Mouse (Mus musculus) urinary bladder, postnatal 25 days (tissue): ENCODE measurements at regions not wholly inside any gene's neighbourhood (a gene's known extent, or its start where the extent isn't known, plus 50 kb on each side); places are given as distances from the start of the nearest gene placed in this dataset.

Experiments
- DNase-seq: peaks from one replicate; pipeline ENCODE4 v3.0.0; 2022; ENCODE audit warnings: low spot score

DNA sequence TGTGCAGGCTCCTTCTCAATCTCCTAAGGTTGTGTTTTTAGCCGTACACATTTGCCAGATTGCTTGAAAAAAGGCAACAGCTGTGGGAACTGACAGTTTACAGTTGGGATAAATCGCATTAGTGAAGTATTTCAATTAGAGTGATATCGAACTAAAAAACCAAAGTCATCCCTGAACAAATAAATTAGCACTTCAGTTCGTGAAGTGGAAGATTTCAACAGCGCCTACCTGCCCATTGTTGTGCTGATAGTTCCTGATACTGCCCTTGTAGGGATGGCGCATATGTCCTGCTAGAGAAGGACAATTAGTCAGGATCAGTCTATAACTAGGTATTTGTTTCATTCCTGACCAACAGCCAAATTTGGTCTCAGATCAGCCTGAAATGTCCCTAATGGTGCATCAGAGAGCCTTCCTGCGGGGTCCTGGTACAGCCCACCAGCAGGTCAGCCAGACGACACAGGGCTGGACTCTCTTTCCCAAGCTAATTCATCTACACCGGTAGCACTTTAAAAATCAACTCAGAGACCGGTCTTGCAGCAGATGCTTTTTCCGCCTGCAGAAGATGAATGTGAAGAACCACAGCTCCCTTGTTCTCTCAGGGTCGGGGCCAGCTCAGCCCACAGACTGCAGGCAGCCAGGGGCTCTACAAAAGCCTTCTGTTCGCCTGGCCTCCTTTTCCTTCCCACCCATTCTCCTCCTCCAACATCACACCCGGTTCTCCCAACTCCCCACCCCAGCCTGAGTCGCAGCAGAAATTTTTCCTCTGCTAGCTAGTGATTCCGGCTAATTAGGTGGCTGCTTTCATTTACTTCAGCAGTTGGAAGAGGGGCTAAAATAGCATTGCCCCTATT, 146.1 kb downstream of the Psat1 start:
- no peak for DNase-seq

DNA sequence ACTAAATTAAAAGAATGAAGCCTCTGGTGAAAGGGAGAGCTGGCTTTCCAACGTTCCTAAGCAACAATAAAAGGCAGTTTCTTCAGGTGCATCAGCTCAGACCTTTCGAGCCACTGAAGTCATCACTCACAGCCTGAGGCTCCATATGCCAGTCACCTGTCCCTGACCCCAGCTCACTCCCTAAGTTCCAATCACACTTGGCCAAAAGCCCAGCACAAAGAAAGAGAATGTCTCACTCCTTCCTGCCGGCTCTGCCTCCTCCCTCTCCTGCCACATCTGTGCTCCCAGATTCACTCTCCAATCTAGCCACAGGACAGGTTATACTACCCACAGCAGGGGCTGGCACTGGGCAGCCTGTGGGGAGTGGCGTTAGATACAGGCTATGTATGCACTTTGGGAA, 150.7 kb downstream of the Psat1 start:
- no peak for DNase-seq

DNA sequence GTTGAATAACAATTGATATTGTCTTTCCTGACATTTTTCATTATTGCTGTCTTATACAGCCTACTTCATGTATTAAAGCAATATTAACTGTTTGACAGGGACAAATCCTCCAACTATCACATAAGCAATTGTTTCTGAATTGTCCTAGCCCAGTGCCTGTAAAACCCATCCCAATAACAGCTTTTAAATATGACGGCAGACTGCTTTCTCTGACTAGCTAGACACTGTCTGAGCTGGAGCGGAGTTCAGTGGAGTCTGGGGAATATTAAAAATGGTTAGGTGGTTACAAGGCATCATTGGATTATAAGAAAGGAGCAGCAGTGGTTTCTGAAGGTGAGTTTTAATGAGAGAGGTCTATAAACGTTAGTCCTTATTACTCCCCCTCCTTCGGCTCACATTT, 155.2 kb downstream of the Psat1 start:
- no peak for DNase-seq

DNA sequence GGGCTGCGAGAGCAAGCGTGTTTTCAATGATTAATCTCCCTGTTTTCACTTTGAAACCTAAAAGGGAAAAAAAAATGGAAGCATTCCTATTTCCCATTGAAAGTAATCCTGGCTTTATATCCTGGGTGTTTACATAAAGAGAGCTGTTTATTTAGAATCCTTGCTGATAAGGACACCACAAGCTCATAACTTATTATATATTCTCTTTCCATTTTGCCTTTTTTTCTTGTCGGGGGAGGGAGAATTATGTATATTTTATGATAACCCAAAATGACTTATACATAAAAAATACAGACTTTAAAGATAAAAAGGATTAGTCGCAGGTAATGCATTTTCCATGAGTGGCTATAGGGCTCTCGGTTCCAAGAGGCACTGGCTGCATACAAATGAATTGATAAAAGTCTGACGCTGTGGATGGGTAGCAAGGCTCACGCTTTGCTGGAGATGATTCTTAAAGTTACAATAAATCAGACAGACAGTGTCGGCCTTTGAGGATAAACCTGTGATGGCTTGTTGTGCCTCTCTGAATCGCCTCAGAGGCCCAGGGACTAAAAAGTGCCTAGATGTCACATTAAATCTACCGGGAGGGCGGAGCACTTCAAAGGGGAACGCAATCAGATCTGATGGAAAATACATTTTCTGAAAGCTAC, 155.7 kb downstream of the Psat1 start:
- DNase-seq, result no peak

DNA sequence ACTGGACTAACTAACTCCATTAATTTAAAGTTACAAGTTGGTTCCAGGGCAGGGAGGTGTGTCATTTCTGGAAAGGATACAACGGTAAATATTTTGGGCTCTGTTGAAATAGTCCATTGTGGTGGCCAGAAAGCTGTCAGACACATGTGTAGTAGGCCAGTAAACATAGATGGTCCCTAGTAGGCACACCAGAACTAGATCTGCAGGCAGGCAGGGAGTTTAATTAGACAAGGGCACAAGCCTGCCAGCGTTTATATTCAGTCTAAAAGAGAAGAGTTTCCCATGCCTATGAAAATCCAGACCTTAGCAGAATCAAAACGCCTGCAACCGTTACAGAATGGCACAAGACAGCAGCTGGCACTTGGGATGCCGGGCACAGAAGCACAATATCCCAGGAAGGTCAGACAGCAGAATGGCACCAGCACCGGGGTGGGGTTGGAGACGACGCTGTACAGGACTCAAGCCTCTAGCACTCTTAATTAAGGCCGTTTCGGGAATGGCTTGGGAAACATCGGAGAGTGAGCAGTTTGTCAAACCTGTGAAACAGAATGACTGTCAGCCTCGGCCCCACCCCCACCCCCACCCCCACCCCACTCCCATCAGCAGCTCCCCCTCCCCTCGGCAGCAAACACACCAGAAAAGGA, 156.4 kb downstream of the Psat1 start:
- no peak for DNase-seq

DNA sequence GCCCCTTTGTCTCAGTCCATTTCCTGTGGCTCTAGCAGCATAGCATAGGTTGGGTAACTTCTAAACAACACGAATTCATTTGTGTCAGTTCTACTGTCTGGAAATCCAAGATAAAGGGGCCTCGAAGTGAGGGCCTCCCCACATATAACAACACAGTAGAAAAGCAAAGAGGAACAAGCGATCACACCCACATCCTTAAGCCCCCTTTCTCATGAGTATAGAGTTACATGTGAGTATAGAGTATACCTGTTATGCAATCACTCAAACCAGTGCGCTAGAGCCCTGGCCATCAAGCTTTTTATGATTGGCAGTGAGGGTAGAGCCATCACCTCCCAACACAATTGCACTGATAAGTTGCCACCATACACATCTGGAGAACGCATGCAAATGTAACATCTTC, 157.4 kb downstream of the Psat1 start:
- no peak for DNase-seq

DNA sequence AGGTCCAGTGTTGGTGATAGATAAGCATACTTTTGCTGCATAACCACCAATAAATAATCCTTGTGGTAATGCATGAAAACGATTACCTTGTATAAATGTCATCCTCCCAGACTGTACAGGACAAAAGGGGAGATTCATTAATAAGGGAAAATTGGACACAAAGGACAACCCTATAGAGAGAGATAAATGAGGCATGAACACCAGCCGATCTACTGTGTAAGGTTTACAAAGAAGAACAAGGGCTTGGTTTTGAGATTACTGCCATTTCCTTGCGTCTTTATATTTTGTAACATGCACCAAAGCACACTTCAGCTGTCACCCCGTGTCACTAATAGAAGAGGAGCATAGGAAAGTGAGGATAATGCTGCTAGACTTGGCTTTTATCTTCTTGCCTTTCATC, 162.5 kb downstream of the Psat1 start:
- no peak for DNase-seq

DNA sequence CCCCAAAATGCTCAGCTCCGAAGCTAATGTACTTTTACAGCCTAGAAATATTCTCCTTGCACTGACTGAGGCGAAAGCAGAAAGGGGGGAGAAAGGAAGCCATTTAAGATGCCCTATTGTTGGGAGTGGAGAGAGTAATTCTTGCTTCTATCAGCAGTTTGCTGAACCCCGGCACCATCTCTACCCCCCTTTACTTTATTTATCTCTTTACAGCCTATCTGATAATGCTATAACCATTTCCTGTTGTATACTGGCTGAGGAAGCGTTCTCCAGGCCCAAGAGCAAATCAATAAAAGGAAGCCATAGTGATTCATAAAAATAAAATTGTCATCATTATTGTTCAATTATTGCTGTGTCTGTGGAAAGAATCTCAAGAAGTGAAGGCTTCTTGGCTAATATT, 177.5 kb downstream of the Psat1 start:
- no peak for DNase-seq

DNA sequence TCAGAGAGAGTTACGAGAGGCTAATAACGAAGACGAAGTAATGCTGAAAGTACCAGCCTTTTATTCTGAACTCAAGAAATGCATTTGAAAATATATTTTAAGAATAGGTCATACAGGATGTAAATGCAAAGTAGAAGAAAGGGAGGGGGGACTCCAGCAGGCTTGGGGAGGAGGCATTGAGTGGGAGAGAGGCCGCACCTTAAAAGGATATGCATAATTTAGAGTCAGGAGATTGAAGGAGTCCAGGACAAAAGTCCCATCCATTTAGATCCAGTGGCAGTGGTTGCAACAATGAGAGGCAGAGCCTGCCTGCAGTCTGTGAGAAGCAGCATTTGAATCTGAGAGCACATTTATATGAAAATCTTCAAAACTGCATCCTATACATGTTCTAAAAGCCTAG, 186.1 kb downstream of the Psat1 start:
- no peak for DNase-seq

DNA sequence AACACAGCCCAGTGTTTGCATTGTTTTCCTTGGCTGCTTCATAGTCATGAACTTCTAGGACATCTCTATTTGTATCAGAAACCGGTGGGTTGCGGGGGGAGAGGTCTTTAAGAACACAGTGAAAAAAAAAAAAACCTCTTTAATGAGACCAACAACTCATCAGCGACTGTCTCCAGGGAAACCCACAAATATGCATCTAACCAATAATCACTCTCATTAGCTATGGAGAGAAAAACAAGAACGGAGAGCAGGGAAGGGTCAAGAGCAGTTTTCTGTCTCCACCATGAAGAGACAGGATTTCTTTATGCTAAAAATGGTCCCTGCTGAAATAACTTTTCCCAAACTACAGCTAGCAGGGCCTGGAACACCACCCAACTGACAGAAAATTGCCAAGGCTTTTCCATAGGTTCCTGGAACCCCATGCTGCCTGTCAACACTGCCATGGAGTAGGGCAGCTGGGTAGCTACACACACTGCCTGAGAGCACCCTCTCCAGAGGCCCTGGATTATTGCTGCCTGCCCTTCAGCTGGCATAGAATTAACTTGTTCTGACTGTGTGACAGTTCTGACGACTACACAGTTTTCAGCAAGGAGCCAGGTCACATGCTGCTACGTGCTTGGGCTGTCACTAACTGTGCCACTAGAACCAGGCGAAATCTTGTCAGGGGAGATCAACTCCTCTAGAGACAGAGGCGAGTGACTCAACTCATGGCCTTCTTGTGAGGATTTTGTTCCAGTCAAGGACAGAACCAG, 201.9 kb downstream of the Psat1 start:
- DNase-seq, result no peak

DNA sequence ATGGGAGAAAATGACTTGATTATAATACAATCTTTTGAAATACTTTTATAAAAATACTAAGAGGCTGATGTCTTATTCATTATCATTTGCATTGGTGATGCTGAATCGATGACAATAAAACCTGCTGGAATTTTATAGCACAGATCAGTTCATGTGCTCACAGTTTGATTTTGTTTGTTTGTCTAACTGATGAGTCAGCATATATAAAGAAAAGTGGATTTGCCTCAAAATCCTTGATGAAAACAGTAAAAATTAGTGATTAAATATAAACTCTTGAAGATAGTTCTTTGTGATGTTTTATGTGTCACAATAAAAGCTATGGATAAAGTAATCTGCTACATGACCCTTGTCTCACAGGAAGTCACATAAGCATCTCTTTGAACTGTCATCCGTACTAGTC, 210.9 kb downstream of the Psat1 start:
- no peak for DNase-seq

DNA sequence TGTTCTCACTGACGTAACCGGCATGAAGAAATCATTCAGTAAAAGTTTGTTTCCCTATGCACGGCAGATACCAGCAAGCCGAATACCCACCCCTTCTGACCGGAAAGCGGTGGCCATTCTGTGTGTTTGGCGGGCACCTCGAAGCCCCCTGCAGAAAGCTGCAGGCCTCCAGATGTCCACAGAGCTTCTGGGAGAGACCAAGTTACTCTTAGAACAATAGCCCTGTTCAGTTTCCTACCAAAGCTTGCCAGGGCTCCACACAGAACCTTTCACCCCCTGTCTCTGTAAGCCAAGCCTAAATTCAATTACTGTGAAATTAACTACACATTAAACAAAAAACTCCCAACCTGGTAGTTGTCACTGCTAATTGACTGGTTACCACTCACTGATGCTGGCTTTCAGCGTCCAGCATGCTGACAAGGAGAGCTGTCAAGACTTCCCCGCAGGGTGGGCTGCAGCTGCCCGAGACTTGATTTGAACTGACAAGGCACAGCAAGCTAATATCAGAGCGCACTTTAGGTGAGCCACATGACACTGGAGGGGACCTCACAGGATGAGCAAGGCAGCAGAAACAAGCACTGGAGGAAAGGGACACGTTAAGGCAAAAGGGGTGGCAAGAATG, 220.2 kb downstream of the Psat1 start:
- DNase-seq, result no peak

DNA sequence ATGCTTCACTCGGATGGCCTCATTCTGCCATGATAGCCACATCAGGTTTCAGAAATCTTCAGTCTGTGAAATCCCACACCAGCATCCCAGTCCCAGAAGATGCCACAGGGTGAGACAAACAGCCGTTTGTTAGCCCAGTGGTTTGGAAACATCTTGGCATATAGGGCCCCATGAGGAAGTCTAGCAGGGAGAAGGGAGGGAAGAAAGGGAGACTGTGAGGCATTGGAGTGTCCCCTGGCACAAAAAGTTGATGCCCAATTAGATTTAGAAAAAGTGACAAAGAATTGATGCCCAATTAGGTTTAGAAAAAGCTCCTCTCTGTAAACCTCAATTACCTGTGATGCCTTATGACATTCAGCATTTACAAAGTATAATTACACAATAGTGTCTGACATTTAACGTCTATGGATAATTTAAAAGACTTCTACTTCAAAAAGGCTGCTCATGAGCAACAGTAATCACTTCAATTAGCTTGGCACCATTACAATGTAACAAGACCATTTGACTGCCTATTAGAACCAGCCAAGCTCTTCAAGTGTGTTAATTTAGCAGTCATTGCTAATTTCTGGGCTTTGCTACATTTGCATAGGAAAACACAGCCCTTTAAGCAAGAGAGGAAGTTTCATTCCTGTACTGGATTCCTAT, 254.6 kb downstream of the Psat1 start:
- DNase-seq, result no peak

DNA sequence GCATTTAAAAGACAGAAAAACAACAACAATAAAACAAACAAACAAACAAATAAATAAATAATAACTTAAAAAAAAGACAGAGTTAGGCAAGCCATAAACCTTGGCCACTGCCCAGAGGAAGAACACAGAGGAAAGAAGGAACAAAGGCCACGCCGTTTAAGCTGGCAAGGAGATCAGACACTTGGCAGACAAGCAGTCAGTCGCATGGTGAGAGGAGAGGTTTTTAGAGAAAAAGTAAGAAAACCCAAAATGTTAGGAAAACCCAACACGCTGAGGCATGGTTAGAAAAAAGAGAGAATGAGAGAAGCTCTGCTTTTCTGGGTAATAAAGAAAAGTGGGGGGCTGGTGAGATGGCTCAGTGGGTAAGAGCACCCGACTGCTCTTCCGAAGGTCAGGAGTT, 277.1 kb downstream of the Psat1 start:
- no peak for DNase-seq

DNA sequence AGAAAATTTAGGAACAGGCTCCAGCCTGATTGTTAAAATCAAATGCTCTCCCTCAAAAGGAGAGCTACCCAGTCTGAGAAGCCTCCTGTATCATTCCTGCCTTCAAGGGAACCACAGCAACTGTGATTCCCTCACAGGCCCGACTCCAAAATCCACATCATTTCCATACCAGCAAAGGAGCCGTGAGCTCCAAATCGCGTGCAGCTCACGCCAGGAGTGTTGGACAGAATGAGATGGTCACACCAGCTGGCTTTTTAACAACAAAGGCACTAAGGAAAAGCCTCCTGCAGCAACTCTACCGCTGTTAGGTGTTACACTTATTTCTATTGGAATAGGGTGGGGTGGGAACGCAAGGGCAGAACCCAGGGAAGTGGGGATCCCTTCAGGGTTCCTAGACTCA, 277.6 kb downstream of the Psat1 start:
- no peak for DNase-seq

DNA sequence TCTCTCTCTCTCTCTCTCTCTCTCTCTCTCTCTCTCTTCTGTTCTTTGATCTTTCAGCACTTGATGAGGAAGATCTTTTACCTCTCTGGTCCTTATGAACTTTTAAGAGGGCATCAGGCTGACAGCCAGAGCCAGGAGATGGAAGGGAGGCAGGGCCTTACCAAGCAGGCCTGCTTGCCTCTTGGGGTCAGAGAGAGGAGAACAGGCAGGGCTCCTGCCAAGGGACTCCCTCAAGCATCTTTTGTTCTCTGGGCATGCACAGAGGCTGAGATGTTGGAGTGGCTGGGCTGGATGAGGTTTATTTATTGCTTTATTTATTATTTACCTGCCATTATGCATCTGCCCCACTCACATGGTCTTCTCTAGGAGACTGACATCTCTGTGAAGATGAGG, 278.5 kb downstream of the Psat1 start:
- no peak for DNase-seq

DNA sequence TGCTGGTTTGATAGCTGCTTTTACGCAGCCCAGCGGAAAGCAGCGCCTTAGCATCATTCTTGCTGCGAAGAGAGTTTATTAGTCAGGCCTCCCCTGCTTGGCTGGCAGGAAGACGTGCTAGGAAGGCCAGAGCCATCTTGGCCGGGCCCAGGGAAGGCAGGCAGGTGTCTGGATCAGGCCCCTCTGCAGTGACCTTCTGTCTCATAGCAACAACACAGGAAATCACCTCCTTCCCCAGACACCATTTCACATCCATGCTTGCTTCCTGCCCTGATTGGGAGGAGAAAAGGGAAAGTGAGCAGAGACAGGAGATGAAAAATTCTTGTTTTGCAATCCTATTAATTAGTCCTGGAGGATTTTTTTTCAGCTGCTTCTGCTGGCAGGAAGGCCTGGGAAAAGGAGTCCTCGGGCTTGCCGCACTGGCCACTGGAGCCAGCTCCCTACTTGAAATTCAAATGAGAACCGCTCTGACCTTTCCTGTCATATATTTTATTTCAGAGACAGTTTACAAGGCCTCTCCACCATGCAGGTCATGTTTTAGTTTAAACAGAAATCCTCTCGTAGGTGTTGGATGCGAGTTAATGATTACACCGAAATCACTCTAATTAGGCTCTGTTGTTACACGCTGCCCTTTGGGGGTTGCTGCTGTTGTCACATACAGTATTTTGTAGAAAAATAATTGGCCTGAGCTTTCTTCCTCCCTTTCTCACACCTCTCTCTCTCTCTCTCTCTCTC, 279.1 kb downstream of the Psat1 start:
- DNase-seq, result no peak

DNA sequence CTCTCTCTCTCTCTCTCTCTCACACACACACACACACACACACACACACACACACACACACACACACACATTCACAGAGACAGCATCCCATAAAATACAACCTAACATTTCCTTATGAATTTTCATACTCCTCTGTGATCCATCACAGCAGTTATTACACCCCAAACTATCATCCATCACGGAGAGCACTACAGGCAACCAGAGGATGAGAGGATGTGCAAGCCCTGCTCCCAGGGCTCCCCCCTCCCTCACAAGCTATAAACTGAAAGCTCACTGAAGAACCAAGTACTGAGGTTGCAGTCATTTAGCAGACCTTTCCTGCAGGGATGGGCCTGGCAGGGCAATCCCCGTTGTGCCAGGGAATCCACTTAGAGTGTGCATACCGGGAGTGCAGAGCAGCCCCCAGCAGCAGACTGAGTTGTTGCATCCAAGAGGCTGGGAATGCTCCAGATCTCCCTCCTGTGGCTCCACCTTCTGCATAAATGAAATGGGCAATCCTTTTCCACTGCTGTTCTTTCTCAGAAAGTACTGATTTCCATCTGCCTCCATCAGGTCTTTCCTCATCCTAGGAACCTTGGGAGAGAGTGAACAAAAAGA, 283.4 kb downstream of the Psat1 start:
- DNase-seq, result no peak

DNA sequence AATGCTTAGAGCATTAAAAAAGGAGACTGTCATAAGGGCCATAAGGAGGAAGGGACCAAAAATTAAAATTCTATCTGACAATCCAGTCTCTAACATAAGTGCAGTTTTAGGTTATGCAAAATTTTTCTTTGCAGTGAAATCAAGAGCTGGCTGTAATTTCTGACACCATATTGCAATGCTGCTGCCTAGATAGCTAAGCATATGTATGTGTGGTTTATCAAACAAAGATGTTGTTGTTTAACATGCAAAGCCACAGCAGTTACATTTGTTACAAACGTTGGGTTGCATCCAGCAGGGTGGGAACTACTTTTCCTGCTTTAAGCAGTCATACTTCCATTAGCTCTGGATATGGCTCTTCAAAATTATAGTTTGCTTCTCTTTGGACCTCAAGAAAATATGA, 288.5 kb downstream of the Psat1 start:
- DNase-seq, result no peak

DNA sequence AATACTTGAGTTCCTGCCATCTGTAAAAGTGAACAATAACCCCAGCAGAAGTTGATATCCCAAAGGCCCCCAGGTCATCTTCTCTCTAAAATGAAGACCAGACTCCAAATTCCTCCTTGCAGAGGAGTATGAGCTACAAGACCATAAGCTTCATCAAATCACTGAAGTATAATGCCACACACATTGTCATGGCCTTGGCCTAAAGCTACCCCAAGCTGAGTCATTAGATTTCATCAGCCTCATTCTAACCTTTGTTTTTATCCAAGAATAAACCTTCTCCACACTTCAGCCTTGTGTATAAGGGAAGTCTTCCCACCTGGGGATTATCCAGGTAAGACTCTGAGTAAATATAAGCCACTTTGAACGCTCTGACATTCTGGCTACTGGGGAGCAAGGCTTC, 289.3 kb downstream of the Psat1 start:
- no peak for DNase-seq

DNA sequence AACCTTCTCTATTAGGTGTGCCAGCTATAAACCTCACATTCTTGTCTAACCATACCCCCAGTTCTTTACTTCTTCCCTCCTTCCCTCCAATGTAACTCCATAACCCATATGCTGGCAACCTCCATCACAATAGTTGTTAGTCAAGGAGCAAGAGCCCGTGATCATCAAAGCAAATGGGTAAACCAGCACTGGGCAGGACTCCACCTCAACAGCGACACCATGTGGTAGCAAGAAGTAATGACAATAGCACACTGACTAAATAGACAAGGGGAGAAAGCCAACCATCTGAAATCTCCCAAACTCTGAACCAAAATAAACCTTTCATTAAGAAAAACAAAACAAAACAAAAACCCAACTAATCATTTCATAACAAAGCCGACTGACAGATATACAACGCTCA, 297.8 kb downstream of the Psat1 start:
- no peak for DNase-seq
